Mouse (Mus musculus) yolk sac, embryonic 10.5 days (tissue): ENCODE measurements at regions not wholly inside any gene's neighbourhood (a gene's known extent, or its start where the extent isn't known, plus 50 kb on each side); places are given as distances from the start of the nearest gene placed in this dataset.
A peak's percentile ranks its signal among the peaks of the same experiment; 100 is the strongest.

ENCODE experiments used
- DNase-seq: peaks from one replicate; pipeline ENCODE4 v3.0.0-alpha.2; 2017; ENCODE audit warnings: low spot score

DNA sequence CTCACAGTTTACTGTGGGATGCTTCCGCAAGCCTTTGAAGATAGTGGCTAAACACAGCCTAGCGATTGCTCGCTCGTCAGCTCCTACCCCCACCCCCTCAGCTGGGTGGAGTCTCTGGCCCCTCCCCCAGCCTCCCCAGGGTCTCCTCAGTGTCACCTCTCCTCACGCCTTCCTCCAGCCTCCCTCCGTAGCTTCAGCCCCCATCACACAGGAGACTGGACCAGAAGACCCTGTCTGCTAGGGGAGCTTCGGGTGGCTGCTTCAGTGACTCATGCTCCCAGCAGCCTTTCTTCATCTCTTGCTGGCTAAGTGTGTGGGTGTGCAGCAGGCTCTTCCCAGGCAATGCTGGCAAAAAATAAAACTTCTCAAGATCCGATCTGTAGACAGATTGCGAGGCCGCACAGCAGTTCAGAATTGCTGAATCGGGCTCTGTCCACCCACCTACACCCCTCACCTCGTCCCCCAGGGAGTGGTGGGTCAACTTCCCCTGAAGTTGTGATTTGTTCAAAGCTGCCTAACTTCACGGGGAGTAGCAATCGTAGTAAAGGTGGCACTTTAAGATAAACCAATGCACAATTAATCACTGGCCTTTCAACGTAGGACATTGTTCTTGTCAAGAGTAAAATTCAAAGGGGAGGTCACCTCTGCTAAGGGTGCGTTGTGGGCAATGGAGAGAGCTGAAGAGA is 61.2 kb upstream of the Ankrd28 start:
- peak; percentile 90 for DNase-seq

GRCm38 (mm10) chr14:31892186-31892510 is 61.7 kb upstream of the Ankrd28 start:
- peak; percentile 86 for DNase-seq

DNA sequence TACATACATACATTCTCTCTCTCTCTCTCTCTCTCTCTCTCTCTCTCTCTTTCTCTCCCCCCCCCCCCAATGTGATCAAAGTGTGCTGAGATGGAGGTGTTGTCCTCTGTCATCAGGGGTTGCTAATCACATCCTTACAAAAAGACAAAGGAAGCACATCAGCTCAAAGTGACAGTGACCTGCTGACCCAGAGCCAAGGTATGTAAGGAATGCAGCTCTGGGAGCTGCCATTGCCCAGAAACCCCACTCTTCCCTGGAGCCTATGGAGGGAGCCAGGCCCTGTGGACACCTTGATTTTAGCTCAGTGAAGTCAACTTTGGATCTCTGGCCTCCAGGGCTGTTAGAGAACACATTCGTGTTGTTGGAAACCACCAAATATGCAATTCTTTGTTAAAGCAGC is 66.0 kb upstream of the Ankrd28 start:
- peak; percentile 40 for DNase-seq

DNA sequence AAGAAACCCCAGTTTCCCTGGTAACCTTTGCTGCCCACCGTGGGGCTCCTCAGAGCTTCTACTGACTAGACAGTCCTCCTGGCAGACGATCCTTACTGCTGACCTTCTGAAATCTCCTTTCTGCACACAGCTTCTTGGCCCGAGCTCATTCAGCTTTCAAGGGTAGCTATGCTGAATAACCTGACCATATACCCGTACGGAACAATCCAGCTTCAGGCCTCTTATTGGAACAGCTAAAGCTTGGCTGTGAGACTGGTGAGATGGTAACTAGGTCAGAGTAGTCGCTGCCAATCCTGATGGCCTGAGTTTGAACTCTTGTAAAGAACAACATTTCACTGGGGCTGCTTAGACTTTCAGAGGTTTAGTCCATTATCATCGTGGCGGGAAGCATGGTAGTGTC is 69.1 kb upstream of the Ankrd28 start:
- DNase-seq: no peak

GRCm38 (mm10) chr14:31899906-31900305 is 69.5 kb upstream of the Ankrd28 start:
- DNase-seq: no peak

DNA sequence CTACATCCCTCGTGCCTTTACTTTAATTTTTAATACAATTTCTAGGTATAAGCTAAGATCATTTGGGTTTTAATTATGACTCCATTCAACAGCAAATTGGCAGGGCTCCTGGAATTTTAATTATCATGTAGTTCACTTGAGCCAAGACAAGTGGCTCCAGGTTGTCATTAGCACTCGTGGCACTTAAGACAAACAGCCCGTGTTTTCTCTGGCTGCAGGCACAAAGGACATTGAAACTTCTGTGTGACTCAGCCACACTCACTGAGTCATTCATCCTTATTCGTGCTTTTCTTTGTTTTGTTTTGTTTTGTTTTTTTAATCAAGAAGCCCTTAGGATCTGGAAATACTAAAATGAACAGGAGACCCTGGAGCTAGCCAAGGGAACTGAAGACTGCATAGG is 71.5 kb upstream of the Ankrd28 start:
- no peak for DNase-seq

DNA sequence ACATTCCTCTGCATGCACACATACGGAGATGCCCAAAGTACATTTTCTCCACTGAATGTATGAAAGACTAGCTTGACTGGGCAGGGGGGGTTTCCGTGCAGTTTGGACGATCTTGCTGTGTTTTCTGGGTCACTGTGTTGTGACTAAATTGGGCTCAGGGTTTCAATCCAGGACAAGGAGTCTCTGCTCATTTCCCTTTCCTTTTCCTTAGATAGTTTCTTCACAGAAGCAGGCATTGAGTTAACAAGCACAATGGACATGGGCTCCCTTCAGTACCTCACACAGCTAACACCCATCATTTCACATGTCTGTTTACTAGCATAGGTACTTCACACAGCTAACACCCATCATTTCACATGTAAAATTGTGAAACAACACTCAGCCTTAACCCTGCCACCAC is 73.2 kb upstream of the Ankrd28 start:
- DNase-seq: no peak

- no peak for DNase-seq
These were observed 78.1 kb upstream of the Ankrd28 start for GRCm38 (mm10) chr14:31908591-31908990.

- peak; percentile 34 for DNase-seq
These were observed 78.8 kb upstream of the Ankrd28 start for GRCm38 (mm10) chr14:31909291-31909690.

DNA sequence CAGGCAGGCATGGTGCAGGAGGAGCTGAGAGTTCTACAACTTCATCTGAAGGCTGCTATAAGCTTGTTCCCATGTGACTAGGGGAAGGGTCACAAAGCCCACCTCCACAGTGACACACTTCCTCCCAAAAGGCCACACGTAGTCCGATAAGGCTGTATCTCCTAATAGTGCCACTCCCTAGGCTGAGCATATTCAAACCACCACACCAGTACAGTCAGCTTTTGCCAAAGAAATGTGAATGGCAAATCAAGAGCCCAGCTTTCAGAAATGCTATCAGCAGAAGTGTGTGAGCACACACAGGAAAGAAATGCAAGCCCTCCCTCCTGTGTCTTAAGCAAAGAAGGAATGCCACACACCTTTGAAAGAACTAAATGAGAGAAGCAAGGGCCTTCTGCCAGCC is 80.4 kb upstream of the Ankrd28 start:
- no peak for DNase-seq

- DNase-seq: no peak
These were observed 88.0 kb upstream of the Ankrd28 start for GRCm38 (mm10) chr14:31918461-31918860.

GRCm38 (mm10) chr14:31918921-31919320 is 88.5 kb upstream of the Ankrd28 start:
- no peak for DNase-seq

GRCm38 (mm10) chr14:31929161-31929707 is 98.8 kb upstream of the Ankrd28 start:
- DNase-seq: no peak

DNA sequence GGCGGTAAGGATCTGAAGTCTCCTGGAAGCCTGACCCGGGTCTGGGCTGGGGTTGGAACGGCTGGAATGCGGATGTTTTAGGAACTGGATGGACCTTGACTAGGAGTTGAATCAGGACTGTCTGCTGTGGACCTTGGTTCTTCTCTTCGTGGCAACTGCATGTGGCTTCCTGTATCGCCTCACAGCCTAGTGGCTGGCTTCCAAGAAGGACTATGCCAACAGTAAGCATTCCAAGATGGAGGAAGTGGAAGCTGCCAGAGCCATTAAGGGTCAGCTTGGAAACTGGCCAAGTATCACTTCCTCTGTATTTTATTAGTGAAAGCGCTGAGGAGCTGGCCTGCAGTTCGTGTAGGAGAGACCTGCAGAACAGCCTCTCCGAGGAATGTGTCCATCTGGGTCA is 98.4 kb upstream of the Galnt15 start:
- peak; percentile 80 for DNase-seq

GRCm38 (mm10) chr14:31931971-31932370 is 96.8 kb upstream of the Galnt15 start:
- DNase-seq: no peak

DNA sequence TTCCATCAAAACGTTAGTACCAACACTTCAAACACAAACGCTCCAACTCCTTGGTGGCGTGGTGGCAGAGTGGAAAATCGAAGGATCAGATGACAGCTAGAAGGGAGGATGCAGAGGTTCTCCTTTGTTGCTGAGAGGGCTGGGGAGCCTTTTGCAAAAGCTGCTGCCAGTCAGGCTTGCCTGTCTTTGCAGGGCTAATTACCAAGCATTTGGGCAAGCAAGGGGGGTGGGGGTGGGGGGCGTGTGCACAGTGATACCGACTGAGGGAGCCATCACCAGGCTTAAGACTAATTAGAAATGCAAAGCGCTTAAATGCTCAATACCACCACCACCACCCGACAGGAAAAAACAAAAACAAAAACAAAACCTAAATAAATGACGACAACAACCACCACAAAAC is 95.3 kb upstream of the Galnt15 start:
- no peak for DNase-seq

GRCm38 (mm10) chr14:31933841-31934271 is 94.9 kb upstream of the Galnt15 start:
- DNase-seq: peak; percentile 38

- DNase-seq: no peak
These were observed 94.5 kb upstream of the Galnt15 start for GRCm38 (mm10) chr14:31934321-31934720.

DNA sequence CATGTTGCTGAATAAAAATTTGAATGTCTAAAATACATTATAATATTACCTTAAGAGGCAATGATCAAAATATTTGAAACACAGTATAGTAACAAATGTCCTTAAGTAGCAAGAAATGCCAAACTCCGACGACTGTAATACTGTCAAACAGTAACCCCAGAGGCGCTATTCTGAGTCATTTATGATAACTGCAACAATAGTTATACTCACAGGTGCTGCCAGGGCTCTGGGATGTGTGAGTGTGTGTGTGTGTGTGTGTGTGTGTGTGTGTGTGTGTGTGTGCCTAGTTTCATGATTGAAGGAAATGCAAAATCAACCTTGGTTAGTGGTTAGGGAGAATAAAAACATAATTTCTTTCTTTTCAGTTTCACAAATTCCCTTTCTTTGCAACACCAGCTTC is 94.0 kb upstream of the Galnt15 start:
- no peak for DNase-seq

- no peak for DNase-seq
These were observed 93.4 kb upstream of the Galnt15 start for GRCm38 (mm10) chr14:31935411-31935810.

DNA sequence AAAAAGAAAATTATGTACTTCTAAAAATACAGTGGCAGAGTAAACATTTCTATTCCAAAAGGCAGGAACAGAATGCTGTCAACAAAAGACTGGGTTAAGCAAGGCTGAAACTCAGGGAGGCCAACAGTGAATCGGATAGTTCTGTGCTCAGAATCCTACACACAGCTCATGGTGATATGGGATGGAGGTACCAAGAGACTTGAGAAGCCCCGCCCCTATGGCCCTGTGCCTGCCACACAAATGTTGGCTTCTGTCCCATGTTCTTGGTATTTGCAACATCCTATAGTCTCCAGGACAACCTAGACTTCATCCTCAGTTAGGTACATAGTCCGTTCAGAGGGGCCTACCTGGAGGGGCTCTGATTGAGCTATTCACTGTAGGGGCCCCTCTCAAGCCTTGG is 92.2 kb upstream of the Galnt15 start:
- no peak for DNase-seq

DNA sequence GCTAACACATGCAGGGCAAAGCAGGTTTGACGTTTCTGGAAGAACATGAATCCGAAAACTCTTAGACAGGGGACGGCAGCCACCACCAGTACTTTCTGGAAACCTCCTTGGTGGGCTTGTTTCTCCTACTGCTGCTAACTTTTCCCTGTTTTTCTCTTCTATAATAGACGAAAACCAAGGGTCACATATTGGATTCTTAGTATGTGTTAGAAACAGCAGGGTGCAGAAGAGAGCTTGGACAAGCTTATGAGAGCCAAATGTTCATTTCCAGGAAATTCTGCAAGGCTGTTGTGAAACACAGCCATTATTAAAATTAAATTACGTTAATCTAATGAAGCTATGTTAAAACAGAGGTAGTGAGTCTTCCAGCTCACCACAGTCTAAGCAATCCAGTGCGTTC is 87.9 kb upstream of the Galnt15 start:
- no peak for DNase-seq

- no peak for DNase-seq
These were observed 86.4 kb upstream of the Galnt15 start for GRCm38 (mm10) chr14:31942266-31942960.

GRCm38 (mm10) chr14:31944682-31945081 is 84.1 kb upstream of the Galnt15 start:
- no peak for DNase-seq
